Mouse (Mus musculus) layer of hippocampus, adult 8-10 months (tissue): Measurements from ENCODE around the gene Mfsd6. TPM values are rescaled to one million over a fixed set of nuclear protein-coding genes. Genes with fewer than 3 reads are reported as not detected.
A peak's percentile ranks its signal among the peaks of the same experiment; 100 is the strongest.

ENCODE experiments used
- DNase-seq, 2 experiments: peaks; one replicate each; pipeline ENCODE4 v3.0.0; 2022; ENCODE audit warnings: low spot score in 2 of 2
- total RNA-seq, 4 experiments: library from RNA; stranded (reverse); gene quantifications; 2 replicates each; pipeline ENCODE4 v1.2.4; 2022

The Mfsd6 gene
- 10 to 100 TPM; 78.0 to 94.4 (median 85.5) TPM for total RNA-seq

- peak in 1 of 2 experiments; percentile 39 for DNase-seq
These were observed at the start of gene Mfsd6 for GRCm38 (mm10) chr1:52727056-52727900. TSS of gene Mfsd6 (minus strand) at chr1:52727462.

GRCm38 (mm10) chr1:52765176-52766111 is 38.2 kb upstream of the Mfsd6 start:
- DNase-seq, result no peak

GRCm38 (mm10) chr1:52763894-52764809 is 36.9 kb upstream of the Mfsd6 start:
- no peak for DNase-seq

- no peak for DNase-seq
These were observed 30.9 kb upstream of the Mfsd6 start for GRCm38 (mm10) chr1:52758174-52758573.

- DNase-seq, result no peak
These were observed 27.1 kb upstream of the Mfsd6 start for GRCm38 (mm10) chr1:52754331-52754730.

GRCm38 (mm10) chr1:52753828-52754227 is 26.6 kb upstream of the Mfsd6 start:
- no peak for DNase-seq

GRCm38 (mm10) chr1:52752706-52753105 is 25.4 kb upstream of the Mfsd6 start:
- no peak for DNase-seq

GRCm38 (mm10) chr1:52751634-52752033 is 24.4 kb upstream of the Mfsd6 start:
- no peak for DNase-seq

- no peak for DNase-seq
These were observed 22.7 kb upstream of the Mfsd6 start for GRCm38 (mm10) chr1:52749978-52750377.

GRCm38 (mm10) chr1:52748260-52748659 is 21.0 kb upstream of the Mfsd6 start:
- DNase-seq, result peak in 1 of 2 experiments; percentile 57

GRCm38 (mm10) chr1:52742567-52742966 is 15.3 kb upstream of the Mfsd6 start:
- DNase-seq, result no peak

GRCm38 (mm10) chr1:52734208-52734607 is 6.9 kb upstream of the Mfsd6 start:
- DNase-seq, result no peak

GRCm38 (mm10) chr1:52730258-52730657 is 3.0 kb upstream of the Mfsd6 start:
- DNase-seq, result no peak

- no peak for DNase-seq
These were observed 1.7 kb upstream of the Mfsd6 start for GRCm38 (mm10) chr1:52728857-52729489.

GRCm38 (mm10) chr1:52726371-52727055 is 749 bp downstream of the Mfsd6 start:
- peak; percentile 48 to 55 for DNase-seq

- DNase-seq, result no peak
These were observed 4.7 kb downstream of the Mfsd6 start for GRCm38 (mm10) chr1:52722586-52722985.

- DNase-seq, result peak; percentile 43 to 71
These were observed 8.2 kb downstream of the Mfsd6 start for GRCm38 (mm10) chr1:52719096-52719495.

GRCm38 (mm10) chr1:52718068-52718748 is 9.1 kb downstream of the Mfsd6 start:
- DNase-seq, result no peak

- no peak for DNase-seq
These were observed 12.8 kb downstream of the Mfsd6 start for GRCm38 (mm10) chr1:52714451-52714850.
